Mouse (Mus musculus) induced T-regulatory cell, adult 2 months (primary cell): ENCODE data around the gene 2810021J22Rik.
"Not testable (repeated sequence)": the region's sequence is repeated elsewhere in the genome, so short reads cannot be mapped to it uniquely, and the experiment has no call there.

Source experiments
- DNase-seq: peaks from one replicate; pipeline ENCODE4 v3.0.0-alpha.2; 2012; ENCODE audit warnings: low read depth

2810021J22Rik gene

DNA sequence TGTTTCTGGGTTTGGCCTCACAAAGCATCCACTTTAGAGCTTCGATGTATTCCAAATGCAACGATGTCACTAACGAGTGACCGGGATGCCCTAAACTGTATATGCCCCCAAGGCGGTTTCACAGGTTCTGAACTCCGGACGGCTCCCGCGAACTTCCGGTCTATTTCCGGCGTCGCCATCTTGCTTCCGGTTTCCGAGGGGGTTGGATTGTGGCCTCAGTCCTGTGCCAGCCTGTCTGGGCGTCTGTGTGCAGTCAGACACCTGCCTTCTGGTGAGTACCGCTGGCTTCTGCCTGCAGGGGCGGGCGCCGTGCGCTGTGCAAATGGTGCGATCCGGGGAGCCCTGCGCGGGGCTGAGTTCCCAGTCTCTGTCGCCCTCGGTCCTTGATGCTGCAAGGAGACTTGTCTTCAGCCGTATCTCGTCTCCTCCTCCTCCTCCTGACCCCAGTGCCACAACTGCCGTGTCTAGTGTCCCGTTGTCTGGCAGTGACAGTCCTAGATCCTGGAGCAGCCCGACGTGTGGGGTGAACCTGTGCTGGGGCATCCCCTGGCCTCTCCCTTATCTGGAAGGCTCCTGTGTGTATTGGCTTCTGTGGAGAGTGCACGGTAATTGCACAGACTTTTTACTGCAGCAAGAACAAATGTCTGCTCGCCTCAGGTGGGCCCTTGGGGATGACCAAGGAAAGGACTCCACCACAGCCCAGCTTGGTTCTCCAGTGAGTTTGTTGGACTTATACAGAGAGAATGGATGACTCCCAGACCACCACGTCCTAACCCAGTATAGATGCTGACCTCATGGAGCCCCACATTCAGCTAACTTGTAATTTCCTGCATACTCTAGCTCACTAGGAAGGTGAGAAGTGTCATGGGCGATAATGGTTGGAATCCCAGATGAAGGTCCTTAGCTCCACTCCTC, at the start of gene 2810021J22Rik:
2810021J22Rik (plus strand) TSS at position 178 of the 915 bp plus-strand sequence.
- DNase-seq = peak; percentile 92

GRCm38 (mm10) chr11:58828937-58829336, 38.1 kb upstream of the 2810021J22Rik start, which contains the start of gene Olfr312:
Gene Olfr312, plus strand, starts transcription at chr11:58829237.
- DNase-seq = not testable (repeated sequence)

DNA sequence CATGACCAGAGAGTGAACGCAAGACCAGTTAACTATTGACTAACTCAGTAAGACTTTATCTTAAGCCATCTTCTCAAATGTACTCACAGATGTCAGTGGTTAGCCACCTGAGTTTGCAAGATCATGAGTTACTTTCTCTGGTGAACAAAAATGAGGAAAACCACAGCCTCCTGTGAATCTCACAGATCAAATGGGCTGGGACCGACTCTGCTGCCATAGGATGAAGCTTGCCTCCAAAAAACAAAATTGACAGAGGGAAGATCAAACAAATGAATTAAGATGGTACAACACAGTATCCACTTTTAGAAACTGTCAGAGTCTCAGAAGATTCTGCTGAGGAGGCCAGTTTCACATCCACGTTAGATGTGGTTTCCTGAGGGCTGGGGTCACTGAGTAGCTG, 37.3 kb upstream of the 2810021J22Rik start:
- no peak for DNase-seq

DNA sequence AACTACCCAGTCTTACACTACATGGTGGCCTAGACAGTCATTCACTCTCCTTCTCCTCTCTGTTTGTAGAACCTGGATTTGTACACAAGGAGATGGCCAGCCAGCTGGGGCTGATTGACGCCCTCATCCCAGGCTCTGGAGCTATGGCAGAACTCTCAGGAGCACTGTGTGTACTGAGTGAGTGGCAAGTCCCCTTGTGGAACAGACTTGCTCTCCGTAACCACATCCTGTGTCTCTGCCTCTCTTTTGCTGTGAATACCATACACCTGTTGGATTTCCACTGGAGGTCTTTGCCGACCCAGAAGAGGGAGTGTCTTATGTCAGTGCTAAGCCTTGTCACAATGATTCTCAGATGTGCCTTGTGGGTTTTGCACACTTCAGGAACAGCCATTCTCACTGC, 34.5 kb upstream of the 2810021J22Rik start:
- DNase-seq = not testable (repeated sequence)

DNA sequence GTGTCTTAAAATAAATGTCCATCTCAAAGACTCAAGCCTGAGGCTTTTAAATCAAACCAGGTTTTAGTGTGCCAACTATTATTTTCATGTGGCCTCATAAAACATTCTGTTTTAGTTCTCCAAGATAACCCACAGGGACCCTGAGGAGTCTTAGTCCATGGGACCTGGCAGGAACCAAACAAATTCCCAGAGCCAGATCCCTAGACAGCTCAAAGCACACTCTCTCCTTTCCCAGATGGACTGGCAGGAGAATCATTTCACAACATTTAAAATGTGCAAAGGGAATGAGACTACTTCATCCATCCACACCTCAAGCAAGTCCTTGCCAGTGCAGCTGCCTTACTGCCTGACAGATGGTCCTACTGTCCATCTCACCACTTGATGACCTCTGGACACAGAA, 28.1 kb upstream of the 2810021J22Rik start, which contains the start of gene Olfr311:
Olfr311 (plus strand) TSS at position 301 of the 400 bp plus-strand sequence.
- DNase-seq = not testable (repeated sequence)

DNA sequence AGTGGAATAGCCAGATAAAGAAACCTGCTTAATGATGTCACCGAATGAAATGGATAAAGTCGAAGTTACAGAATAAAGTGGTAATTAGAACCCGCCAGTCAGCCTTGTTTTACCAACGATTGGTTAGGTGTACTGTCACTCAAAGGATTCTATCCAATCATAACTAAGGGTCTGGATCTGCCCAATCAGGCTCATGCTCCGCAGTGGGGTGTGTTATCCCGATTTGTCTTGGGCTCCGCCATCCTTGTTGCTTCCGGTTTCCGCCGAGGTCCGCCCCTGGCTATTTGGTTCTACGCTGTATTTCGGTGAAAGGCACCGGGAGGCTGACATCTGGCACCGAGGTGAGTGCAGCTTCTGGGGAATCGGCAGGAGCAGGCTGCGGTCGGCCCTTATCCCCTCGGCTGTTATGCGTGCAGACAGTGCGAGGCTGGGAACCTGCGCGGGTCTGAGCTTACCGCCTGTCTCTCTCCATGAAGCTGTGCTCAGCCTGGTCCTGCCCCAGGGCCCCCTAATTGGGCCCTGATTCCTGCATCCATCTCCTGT, 20.0 kb upstream of the 2810021J22Rik start, which contains the start of gene Gm12258:
Gm12258 (plus strand) TSS at position 240 of the 543 bp plus-strand sequence.
- DNase-seq = peak; percentile 100

DNA sequence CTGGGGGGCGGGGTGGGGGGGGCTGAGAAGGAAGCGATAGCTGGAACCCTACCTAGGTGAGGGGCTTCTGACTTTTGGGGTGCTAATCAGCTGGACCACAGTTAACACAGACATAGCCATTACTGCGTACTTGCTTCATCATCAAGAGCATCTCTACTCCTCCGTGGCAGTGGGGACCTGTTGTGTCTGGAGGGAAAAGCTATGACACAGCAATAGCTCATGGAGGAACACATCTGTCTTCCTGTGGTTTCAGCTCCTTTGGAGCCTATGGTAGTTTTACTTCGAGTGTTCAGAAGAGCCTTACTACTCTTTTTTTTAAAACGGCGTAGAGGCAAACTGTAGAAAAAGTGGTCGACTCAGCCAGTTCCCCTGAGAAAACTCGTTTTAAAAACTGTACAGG, 19.4 kb upstream of the 2810021J22Rik start:
- DNase-seq = no peak

DNA sequence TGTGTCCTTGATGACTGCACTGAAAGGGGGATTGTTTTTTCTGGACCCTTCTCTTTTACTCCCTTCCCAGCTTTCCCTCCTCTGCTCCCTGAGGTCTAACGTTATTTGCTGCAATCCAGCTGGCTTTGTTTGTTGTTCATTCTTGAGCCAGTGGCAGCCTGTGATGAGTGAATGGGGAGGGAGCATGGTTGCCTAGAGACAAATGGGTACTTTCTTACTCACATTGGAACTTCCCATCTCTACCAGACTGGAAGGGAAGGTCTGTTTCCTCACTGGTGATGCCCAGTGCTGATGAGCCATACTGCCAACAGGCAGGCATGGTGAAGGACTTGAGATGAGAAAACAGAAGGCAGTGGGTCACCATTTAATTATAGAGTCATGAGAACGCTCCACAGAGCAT, 17.3 kb upstream of the 2810021J22Rik start:
- DNase-seq = no peak

GRCm38 (mm10) chr11:58860744-58861143, 6.3 kb upstream of the 2810021J22Rik start:
- no peak for DNase-seq

DNA sequence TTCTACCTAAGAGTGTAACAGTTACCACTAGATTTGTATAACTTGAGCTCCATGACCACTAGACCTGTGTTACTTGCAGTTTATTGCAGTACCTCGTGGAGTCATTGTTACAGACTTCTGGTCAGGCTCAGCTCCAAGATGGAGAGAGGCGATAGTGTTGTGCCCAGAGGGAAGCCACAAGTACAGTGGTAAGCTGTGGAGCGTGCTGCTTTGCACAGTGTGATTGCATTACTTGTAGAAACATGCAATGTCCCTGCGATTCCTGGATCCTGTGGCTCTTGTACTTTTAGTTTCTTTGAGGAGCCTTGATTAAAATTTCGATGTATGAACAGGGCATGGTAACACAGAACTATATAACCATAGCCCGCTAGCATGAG, 926 bp downstream of the 2810021J22Rik start:
- no peak for DNase-seq

- DNase-seq = no peak
Measured at GRCm38 (mm10) chr11:58870961-58871360, 3.9 kb downstream of the 2810021J22Rik start.

GRCm38 (mm10) chr11:58883756-58884155, 16.7 kb downstream of the 2810021J22Rik start:
- DNase-seq = no peak

DNA sequence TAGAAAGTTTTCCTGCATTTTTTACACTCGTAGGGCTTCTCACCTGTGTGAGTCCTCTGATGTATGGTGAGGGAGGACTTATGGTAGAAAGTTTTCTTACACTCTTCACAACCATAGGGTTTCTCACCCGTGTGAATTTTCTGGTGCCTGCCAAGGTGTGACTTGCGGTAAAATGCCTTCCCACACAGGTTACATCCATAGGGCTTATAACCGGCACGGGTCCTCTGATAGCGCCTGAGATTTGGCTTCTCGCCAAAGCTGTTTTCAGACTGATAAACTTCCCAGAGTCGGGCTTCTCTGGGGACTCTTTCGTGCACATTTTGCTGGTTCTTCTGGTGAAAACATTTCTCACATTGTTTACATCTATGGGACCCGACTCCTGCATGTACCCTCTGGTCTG, 23.5 kb downstream of the 2810021J22Rik start:
- DNase-seq = no peak

GRCm38 (mm10) chr11:58894456-58894855, 27.4 kb downstream of the 2810021J22Rik start:
- DNase-seq = no peak

GRCm38 (mm10) chr11:58897485-58897884, 30.5 kb downstream of the 2810021J22Rik start:
- DNase-seq = no peak

- no peak for DNase-seq
Measured at GRCm38 (mm10) chr11:58901080-58901479, 34.1 kb downstream of the 2810021J22Rik start.

- DNase-seq = peak; percentile 96
Measured at GRCm38 (mm10) chr11:58903511-58904409, 36.7 kb downstream of the 2810021J22Rik start, which contains the start of gene Zfp39. Gene Zfp39, minus strand, starts transcription at chr11:58904225.

- DNase-seq = no peak
Measured at GRCm38 (mm10) chr11:58904410-58904718, 37.3 kb downstream of the 2810021J22Rik start.

- DNase-seq = peak; percentile 64
Measured at GRCm38 (mm10) chr11:58904838-58905237, 37.8 kb downstream of the 2810021J22Rik start.

DNA sequence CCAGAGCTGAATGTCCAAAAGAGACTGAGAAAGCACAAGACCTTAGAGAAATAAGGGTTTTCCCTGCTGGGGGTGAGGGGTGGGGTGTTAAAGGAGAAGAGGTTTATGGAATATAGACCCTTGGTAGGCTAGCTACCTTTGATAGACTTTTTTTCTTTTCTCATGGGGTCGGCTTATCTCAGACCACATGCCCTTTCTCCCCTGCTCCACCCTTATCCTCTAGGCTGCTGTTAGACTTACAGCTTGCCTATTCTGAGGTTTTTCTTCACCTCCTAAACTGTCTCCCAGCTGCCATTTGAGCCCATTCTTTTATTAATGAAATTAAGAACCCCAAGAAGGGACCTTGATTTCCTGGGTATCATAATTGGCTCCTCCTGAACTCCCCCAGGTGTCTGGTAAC, 46.8 kb downstream of the 2810021J22Rik start:
- no peak for DNase-seq

- peak; percentile 82 for DNase-seq
Measured at GRCm38 (mm10) chr11:58914461-58915028, 47.5 kb downstream of the 2810021J22Rik start.
